Mouse (Mus musculus): ENCODE data around the gene Gm30737. TPM values are rescaled to one million over a fixed set of nuclear protein-coding genes. Genes with fewer than 3 reads are reported as not detected.
"Not testable (repeated sequence)": the region's sequence is repeated elsewhere in the genome, so short reads cannot be mapped to it uniquely, and the experiment has no call there.

Gene Gm30737
- total RNA-seq (2021): not detected
- long read RNA-seq, experiment 1: 0 reads
- long read RNA-seq, experiment 2: 0 reads

- H3K4me3 ChIP-seq; H3K27ac ChIP-seq; intact Hi-C loops (cut with DNase I); DNase-seq: not testable (repeated sequence)
Observed at GRCm38 (mm10) chrY:14400410-14400809, at the start of gene Gm30737. Gene Gm30737 (plus strand): TSS chrY:14400710.

All from gastrocnemius, adult 2 months (tissue).